Mouse (Mus musculus) neutrophil, adult 83 days (primary cell): ENCODE results near the gene Fzd7. TPM values are rescaled to one million over a fixed set of nuclear protein-coding genes. Genes with fewer than 3 reads are reported as not detected.

ENCODE experiments used
- total RNA-seq, 2 experiments: library from RNA; stranded (reverse); gene quantifications; one replicate each; pipeline ENCODE4 v1.2.4; 2023

Gene Fzd7
- total RNA-seq, result 1 to 10 TPM; 3.2 to 3.6 TPM

GRCm38 (mm10) chr1:59482331-59482695 is at the start of gene Fzd7:
Gene Fzd7 (plus strand): TSS chr1:59482424.

DNA sequence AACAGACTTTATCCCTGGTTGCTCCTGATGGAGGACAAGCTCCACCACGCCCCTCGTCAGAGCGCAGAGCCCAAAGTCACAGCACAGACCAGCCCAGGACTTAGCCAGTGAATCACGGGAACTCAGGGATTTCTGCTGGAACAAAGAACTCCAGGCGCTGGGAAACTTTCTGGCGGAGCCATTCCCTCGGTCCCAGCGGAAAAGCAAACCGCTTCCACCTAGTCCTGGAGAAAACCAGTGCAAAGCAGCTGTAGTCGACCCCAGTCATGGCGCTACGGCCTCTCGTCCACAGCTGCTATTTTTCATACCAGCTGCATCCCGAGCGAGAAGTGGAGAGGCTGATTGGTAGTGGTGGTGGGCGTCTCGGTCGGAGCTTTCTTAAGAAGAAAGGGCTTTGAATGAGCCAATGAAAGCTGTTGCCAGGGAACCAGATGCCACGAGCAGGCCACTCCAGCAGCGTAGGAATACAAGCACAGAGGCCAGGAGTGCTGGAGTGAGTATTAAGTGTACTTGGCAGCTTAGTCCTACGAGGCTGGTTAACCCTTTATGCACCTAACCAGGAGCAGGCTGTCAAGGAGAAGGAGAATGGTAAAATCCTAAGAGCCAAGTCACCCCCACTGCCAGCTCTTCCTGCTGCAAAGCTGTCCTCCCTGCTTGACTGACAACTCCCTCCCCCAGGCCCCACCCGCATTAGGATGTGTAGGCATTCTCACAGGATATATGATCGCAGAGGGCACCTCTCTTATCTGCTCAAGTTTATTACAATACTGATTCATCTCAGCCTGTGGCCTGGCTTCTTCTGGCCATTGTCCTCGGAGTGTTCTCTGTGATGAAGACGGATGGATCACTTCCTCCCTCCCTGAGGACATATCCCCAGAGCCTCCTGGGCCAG is 34.0 kb downstream of the Fzd7 start, which contains the start of gene Gm973:
Gene Gm973, plus strand, starts transcription at position 239 of the 892 bp plus-strand sequence.

Other genes with a start within 250 kb of the Fzd7 start
- gene Als2, start 245.2 kb upstream of the Fzd7 start, total RNA-seq, result 1 to 10 TPM; 5.8 to 7.5 TPM
- not detected for gene Cdk15, start 225.5 kb upstream of the Fzd7 start, total RNA-seq
- gene Gm973, start 33.8 kb downstream of the Fzd7 start, total RNA-seq, result under 1 TPM in 1 of 2 experiments, not detected in 1; 0.50 TPM
- 10 to 100 TPM; 61.8 to 68.8 TPM for gene Sumo1, start 188.4 kb downstream of the Fzd7 start, total RNA-seq
- 10 to 100 TPM; 62.7 to 69.8 TPM for gene Nop58, start 202.5 kb downstream of the Fzd7 start, total RNA-seq